Mouse (Mus musculus): ENCODE measurements around the gene Tifab. TPM values are rescaled to one million over a fixed set of nuclear protein-coding genes. Genes with fewer than 3 reads are reported as not detected.

Gene Tifab
- polyA plus RNA-seq, 1 experiment, result not detected

GRCm38 (mm10) chr13:56168403-56168781, 10.3 kb downstream of the Tifab start:
- no peaks in the 10 kb centered on the region for H3K79me2 ChIP-seq (ENCODE audit: control insufficient read depth, insufficient read depth)
- peaks cover 66% of the 10 kb centered on the region for H3K27me3 ChIP-seq (ENCODE audit: control insufficient read depth, insufficient read depth, insufficient read length)
- no peak overlapping the region for H3ac ChIP-seq (ENCODE audit: control insufficient read depth, insufficient read length)
- no peak overlapping the region for H3K4me3 ChIP-seq
- no peak overlapping the region for H3K4me2 ChIP-seq (ENCODE audit: low read depth)
- no peaks in the 10 kb centered on the region for H3K36me3 ChIP-seq (ENCODE audit: control insufficient read depth, insufficient read depth)
- TF ChIP-seq MAX (IDR thresholded peaks at IDR 0.05; ENCODE audit: low read depth) (no peak), SRF (IDR thresholded peaks at IDR 0.05; ENCODE audit: control insufficient read depth, insufficient read length, low read depth) (no peak), CEBPB (IDR thresholded peaks at IDR 0.05; ENCODE audit: insufficient read depth, poor library complexity, severe bottlenecking) (no peak), MYOG (IDR thresholded peaks at IDR 0.05; ENCODE audit: control insufficient read depth in 1 of 3, insufficient read depth in 1 of 3, insufficient read length in 2 of 3, low read depth in 2 of 3) (no peak), POLR2AphosphoS2 (IDR thresholded peaks at IDR 0.05; ENCODE audit: insufficient read length, low read depth) (no peak), POLR2A (IDR thresholded peaks at IDR 0.05; ENCODE audit: insufficient read length, low read depth) (no peak), REST (IDR thresholded peaks at IDR 0.05; ENCODE audit: insufficient read depth, insufficient read length) (no peak), TCF3 (IDR thresholded peaks at IDR 0.05; ENCODE audit: insufficient read length, low read depth) (no peak), TCF12 (IDR thresholded peaks at IDR 0.05; ENCODE audit: insufficient read depth, poor library complexity, severe bottlenecking) (no peak), USF1 (IDR thresholded peaks at IDR 0.05; ENCODE audit: low read depth) (no peak), E2F4 (IDR thresholded peaks at IDR 0.05; ENCODE audit: insufficient read depth) (no peak), MYOD1 (IDR thresholded peaks at IDR 0.05; ENCODE audit: control insufficient read depth in 1 of 3, insufficient read length in 2 of 3, low read depth in 2 of 3) (no peak)

DNA sequence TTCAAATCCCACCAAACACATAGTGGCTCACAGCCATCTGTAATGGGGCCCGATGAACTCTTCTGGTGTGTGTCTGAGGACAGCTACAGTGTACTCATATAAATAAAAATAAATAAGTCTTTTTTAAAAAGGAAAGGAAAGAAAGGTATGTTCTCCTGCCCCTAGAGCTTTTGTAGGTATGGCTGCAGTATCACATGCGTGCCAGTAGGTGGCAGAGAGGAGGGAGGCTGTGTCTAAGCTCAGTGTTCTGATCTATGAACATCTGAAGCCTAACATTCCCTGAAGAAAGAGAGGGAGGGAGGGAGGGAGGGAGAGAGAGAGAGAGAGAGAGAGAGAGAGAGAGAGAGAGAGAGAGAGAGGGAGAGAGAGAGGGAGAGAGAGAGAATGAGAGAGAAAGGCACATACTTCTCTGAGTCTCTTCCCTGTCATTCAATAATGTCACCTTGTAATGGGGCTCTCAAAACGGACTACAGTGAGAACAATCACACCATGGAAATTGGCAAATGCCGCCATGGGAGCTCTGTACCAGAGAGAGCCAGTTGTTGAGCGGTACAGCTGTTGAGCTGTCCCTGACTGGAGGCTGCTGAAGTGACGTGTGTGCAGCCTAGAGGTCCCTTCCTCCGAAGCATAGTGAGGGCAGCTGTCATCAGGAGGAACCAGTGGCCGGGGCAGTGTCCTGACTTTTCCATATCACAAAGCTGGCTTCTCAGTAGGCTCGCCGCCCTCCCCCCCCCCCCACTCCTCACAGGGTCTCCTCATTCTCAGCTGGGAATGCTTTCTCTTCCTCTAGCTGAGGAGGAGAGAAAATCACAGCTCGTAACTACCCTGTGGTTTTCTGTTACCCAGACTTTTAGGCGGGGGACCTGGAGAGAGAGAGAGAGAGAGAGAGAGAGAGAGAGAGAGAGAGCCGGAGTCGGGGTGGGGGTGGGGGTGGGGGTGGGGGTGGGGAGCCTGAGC, 11.0 kb downstream of the Tifab start:
- Histone ChIP-seq H3K27me3 (ENCODE audit: control insufficient read depth, insufficient read depth, insufficient read length) (peaks cover 68% of the 10 kb centered on the region), H3K4me2 (ENCODE audit: low read depth) (no peak overlapping the region)
- TF ChIP-seq MYOG (IDR thresholded peaks at IDR 0.05; ENCODE audit: control insufficient read depth in 1 of 3, insufficient read depth in 1 of 3, insufficient read length in 2 of 3, low read depth in 2 of 3), result no peak
- TF ChIP-seq USF1 (IDR thresholded peaks at IDR 0.05; ENCODE audit: low read depth), result no peak
- TF ChIP-seq E2F4 (IDR thresholded peaks at IDR 0.05; ENCODE audit: insufficient read depth), result no peak
- TF ChIP-seq MYOD1 (IDR thresholded peaks at IDR 0.05; ENCODE audit: control insufficient read depth in 1 of 3, insufficient read length in 2 of 3, low read depth in 2 of 3), result no peak
- no peak for TF ChIP-seq POLR2A (IDR thresholded peaks at IDR 0.05; ENCODE audit: insufficient read length, low read depth)
- no peak for TF ChIP-seq MAX (IDR thresholded peaks at IDR 0.05; ENCODE audit: low read depth)
- no peak for TF ChIP-seq POLR2AphosphoS2 (IDR thresholded peaks at IDR 0.05; ENCODE audit: insufficient read length, low read depth)
- no peak for TF ChIP-seq TCF12 (IDR thresholded peaks at IDR 0.05; ENCODE audit: insufficient read depth, poor library complexity, severe bottlenecking)
- no peak for TF ChIP-seq CEBPB (IDR thresholded peaks at IDR 0.05; ENCODE audit: insufficient read depth, poor library complexity, severe bottlenecking)
- no peak for TF ChIP-seq REST (IDR thresholded peaks at IDR 0.05; ENCODE audit: insufficient read depth, insufficient read length)
- TF ChIP-seq TCF3 (IDR thresholded peaks at IDR 0.05; ENCODE audit: insufficient read length, low read depth), result no peak
- TF ChIP-seq SRF (IDR thresholded peaks at IDR 0.05; ENCODE audit: control insufficient read depth, insufficient read length, low read depth), result no peak

GRCm38 (mm10) chr13:56165561-56165960, 13.1 kb downstream of the Tifab start:
- Histone ChIP-seq H3K4me3 (no peak overlapping the region), H3K36me3 (ENCODE audit: control insufficient read depth, insufficient read depth) (no peaks in the 10 kb centered on the region), H3K27me3 (ENCODE audit: control insufficient read depth, insufficient read depth, insufficient read length) (peaks cover 50% of the 10 kb centered on the region), H3K4me2 (ENCODE audit: low read depth) (no peak overlapping the region), H3ac (ENCODE audit: control insufficient read depth, insufficient read length) (no peak overlapping the region), H3K79me2 (ENCODE audit: control insufficient read depth, insufficient read depth) (no peaks in the 10 kb centered on the region)
- TF ChIP-seq MYOD1 (IDR thresholded peaks at IDR 0.05; ENCODE audit: control insufficient read depth in 1 of 3, insufficient read length in 2 of 3, low read depth in 2 of 3) (no peak), MAX (IDR thresholded peaks at IDR 0.05; ENCODE audit: low read depth) (no peak), USF1 (IDR thresholded peaks at IDR 0.05; ENCODE audit: low read depth) (no peak), SRF (IDR thresholded peaks at IDR 0.05; ENCODE audit: control insufficient read depth, insufficient read length, low read depth) (no peak), TCF3 (IDR thresholded peaks at IDR 0.05; ENCODE audit: insufficient read length, low read depth) (no peak), MYOG (IDR thresholded peaks at IDR 0.05; ENCODE audit: control insufficient read depth in 1 of 3, insufficient read depth in 1 of 3, insufficient read length in 2 of 3, low read depth in 2 of 3) (no peak), REST (IDR thresholded peaks at IDR 0.05; ENCODE audit: insufficient read depth, insufficient read length) (no peak), POLR2AphosphoS2 (IDR thresholded peaks at IDR 0.05; ENCODE audit: insufficient read length, low read depth) (no peak), E2F4 (IDR thresholded peaks at IDR 0.05; ENCODE audit: insufficient read depth) (no peak)

More for the DNA sequence above, 11.0 kb downstream of the Tifab start:
- Histone ChIP-seq H3K79me2 (ENCODE audit: control insufficient read depth, insufficient read depth) (no peaks in the 10 kb centered on the region), H3K36me3 (ENCODE audit: control insufficient read depth, insufficient read depth) (no peaks in the 10 kb centered on the region), H3K4me3 (no peak overlapping the region), H3ac (ENCODE audit: control insufficient read depth, insufficient read length) (no peak overlapping the region)

- no peak overlapping the region for H3K4me2 ChIP-seq (ENCODE audit: low read depth)
- no peak overlapping the region for H3ac ChIP-seq (ENCODE audit: control insufficient read depth, insufficient read length)
- H3K36me3 ChIP-seq (ENCODE audit: control insufficient read depth, insufficient read depth), result no peaks in the 10 kb centered on the region
- H3K4me3 ChIP-seq, result no peak overlapping the region
- peaks cover 44% of the 10 kb centered on the region for H3K27me3 ChIP-seq (ENCODE audit: control insufficient read depth, insufficient read depth, insufficient read length)
- TF ChIP-seq SRF (IDR thresholded peaks at IDR 0.05; ENCODE audit: control insufficient read depth, insufficient read length, low read depth), result no peak
- H3K79me2 ChIP-seq (ENCODE audit: control insufficient read depth, insufficient read depth), result no peaks in the 10 kb centered on the region
These were observed 14.3 kb downstream of the Tifab start for GRCm38 (mm10) chr13:56164372-56164771.

All from myocyte (in vitro differentiated cells).